Mouse (Mus musculus): ENCODE data around the gene Gm19426. TPM values are rescaled to one million over a fixed set of nuclear protein-coding genes. Genes with fewer than 3 reads are reported as not detected.
A peak's percentile ranks its signal among the peaks of the same experiment; 100 is the strongest.

The Gm19426 gene
- polyA plus RNA-seq, 2 experiments from 2014 or later, result not detected

- no peak for ATAC-seq
Measured at GRCm38 (mm10) chr2:84717357-84717756, 26.1 kb downstream of the Gm19426 start.

GRCm38 (mm10) chr2:84716423-84717355 lies 26.8 kb downstream of the Gm19426 start:
- ATAC-seq, result no peak

- ATAC-seq, result peak; percentile 87
Measured at GRCm38 (mm10) chr2:84715562-84716361, 27.7 kb downstream of the Gm19426 start.

GRCm38 (mm10) chr2:84714811-84715561 lies 28.5 kb downstream of the Gm19426 start, which contains the start of gene Zdhhc5:
Zdhhc5 (minus strand) TSS chr2:84715180.
- ATAC-seq, result peak; percentile 74

DNA sequence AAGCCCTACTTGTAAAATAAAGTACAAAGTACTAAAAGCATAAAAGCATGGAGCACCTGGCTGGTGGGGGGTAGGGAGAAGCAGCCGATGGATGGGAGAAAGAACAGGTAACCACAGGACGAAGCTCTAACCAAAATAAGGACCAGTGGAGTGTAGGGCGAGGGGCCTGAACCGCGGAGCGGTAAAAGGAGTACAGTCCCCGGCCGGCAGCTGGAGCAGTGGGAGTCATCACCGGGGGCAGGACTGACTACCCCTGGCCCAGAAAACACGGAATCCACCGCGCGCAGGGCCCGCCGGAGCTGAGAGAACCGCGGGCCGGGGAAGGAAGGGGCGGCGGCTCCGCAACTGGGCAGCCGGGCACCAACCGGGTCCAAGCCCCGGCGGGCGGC lies 29.0 kb downstream of the Gm19426 start:
- ATAC-seq, result peak; percentile 2

DNA sequence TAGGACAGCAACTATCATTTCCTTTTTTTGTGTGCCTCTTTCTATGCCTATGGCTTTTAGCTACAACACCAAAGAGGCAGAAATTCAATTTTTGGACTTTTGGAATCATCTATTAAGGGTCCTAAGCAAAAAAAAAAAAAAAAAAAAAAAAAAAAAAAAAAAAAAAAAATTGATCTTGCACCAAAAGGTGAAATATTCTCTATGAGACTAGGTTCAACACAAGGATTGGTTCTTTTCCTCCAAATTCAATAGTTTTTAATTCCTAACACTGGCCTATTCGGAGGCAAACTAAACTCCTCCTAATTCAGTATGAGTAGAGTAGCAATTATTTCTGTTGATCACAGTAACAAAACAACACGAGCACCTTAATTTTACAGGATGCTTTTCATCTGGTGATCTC lies 31.6 kb downstream of the Gm19426 start:
- ATAC-seq, result no peak

DNA sequence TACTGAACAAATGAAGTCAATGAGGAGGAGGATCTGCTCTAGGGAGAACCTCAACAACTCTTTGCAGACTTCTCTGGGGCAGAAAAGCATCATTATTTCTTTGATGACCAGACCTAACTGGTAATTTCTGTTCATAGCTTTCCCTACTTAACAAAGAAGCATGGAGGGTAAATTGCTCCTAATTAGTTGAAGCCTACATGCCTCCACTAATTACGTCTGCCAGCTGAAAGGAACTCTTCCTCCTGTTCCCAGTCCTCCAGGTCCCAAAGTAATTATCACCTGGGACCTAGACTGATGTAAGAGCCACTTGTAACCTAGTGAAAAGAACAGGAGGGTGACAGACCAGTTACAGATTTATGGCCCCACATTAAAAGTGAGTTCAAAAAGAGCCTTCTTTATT lies 35.9 kb downstream of the Gm19426 start:
- no peak for ATAC-seq

DNA sequence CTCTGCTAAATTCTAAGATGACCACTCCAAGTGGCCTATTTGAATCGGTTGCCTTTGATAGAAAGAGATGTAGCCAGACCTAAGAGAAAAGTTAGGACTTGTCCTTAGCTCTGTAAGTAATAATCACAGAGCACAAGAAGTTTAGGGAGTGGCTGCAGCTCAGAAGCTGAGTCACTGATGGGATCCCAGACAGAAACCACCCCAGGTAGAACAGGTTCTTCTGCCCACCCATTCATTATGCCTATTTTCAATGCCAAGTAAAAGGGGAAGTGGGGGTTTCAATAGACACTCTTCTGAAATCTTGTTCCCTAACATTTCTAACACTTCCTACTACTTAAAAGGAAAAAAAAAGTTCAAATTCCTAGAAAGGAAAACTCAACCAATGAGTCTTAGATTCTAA lies 38.2 kb downstream of the Gm19426 start:
- ATAC-seq, result no peak

DNA sequence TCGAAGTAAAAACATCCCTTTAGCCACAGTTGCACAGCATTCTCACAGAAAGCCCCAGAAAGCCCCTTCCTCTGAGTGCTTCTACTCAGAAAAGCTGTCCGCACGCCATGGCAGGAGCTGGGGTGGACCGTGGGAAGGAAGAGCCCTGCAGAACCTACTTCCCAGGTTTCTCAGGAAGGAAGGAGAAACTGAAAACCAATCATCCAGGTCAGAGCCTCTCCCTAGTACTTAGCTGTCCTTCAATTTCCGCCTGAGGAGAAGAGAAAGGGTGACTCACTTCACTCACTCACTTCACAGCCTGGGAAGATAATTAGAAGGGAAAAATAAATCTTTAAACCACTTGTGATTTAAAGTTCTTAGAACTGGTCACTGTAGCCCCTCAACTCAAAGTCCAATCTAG lies 39.1 kb downstream of the Gm19426 start:
- no peak for ATAC-seq

GRCm38 (mm10) chr2:84703497-84703896 lies 40.0 kb downstream of the Gm19426 start:
- ATAC-seq, result no peak

DNA sequence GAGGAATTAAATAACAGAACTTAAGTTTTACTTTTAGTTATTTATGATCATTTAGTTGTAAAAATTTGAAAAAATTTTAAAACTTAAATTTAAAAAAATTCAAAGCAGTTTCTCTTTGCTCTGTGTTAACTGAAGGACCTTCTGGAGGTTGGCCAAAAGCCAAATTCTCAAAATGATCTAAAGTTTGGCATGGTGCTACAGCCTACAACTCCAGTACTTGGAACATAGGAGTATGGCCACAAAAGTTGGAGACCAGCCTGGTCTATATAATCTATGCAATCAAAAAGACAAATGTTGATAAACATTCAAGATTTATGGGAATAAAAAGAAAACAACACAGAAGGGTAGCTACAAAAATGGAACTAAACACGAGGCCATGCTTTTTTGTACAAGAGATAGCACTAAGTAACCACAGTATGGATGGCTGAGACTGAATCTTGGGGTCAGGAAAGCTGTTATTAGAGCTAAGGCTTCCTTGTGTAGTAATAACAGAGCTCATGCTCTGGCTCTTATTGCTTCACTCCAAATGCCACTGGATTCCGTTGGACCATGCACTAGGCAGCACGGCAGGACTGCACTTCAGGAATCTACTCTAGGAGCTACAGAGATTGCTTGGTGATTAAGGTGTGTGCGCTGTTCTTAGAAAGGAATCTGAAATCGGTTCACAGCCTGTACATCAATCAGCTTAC lies 48.3 kb downstream of the Gm19426 start:
- no peak for ATAC-seq

Other genes starting within 250 kb of the Gm19426 start
- under 1 TPM; 0.29 to 0.67 TPM for gene Ctnnd1, start 92.9 kb downstream of the Gm19426 start, polyA plus RNA-seq (2017; shearing (Covaris generic))
- gene Btbd18, start 84.6 kb downstream of the Gm19426 start, polyA plus RNA-seq (2017; shearing (Covaris generic)), result under 1 TPM; 0.15 to 0.53 TPM
- gene Selenoh, start 72.9 kb downstream of the Gm19426 start, polyA plus RNA-seq (2017; shearing (Covaris generic)), result 100 to 1,000 TPM; 152 to 184 TPM
- not detected for gene Gm28635, start 65.6 kb downstream of the Gm19426 start, polyA plus RNA-seq (2017; shearing (Covaris generic))
- 10 to 100 TPM; 16.9 to 17.8 TPM for gene Med19, start 65.3 kb downstream of the Gm19426 start, polyA plus RNA-seq (2017; shearing (Covaris generic))
- 100 to 1,000 TPM; 108 to 124 TPM for gene Tmx2, start 64.5 kb downstream of the Gm19426 start, polyA plus RNA-seq (2017; shearing (Covaris generic))
- 10 to 100 TPM; 13.7 to 14.5 TPM for gene Zdhhc5, start 28.5 kb downstream of the Gm19426 start, polyA plus RNA-seq (2017; shearing (Covaris generic))
- 10 to 100 TPM; 47.4 to 47.7 TPM for gene Clp1, start 16.3 kb downstream of the Gm19426 start, polyA plus RNA-seq (2017; shearing (Covaris generic))
- gene Ypel4, start 9.6 kb downstream of the Gm19426 start, polyA plus RNA-seq (2017; shearing (Covaris generic)), result 1 to 10 TPM in 1 of 2 experiments, under 1 TPM in 1; 0.64 to 1.1 TPM
- gene Serping1, start 31.8 kb upstream of the Gm19426 start, polyA plus RNA-seq (2017; shearing (Covaris generic)), result not detected
- gene Ube2l6, start 55.2 kb upstream of the Gm19426 start, polyA plus RNA-seq (2017; shearing (Covaris generic)), result 10 to 100 TPM; 71.4 to 83.0 TPM
- gene Smtnl1, start 79.0 kb upstream of the Gm19426 start, polyA plus RNA-seq (2017; shearing (Covaris generic)), result not detected
- 10 to 100 TPM; 36.8 to 40.4 TPM for gene Timm10, start 83.3 kb upstream of the Gm19426 start, polyA plus RNA-seq (2017; shearing (Covaris generic))
- 1 to 10 TPM; 3.7 to 7.6 TPM for gene Slc43a1, start 95.2 kb upstream of the Gm19426 start, polyA plus RNA-seq (2017; shearing (Covaris generic))
- gene Rtn4rl2, start 143.1 kb upstream of the Gm19426 start, polyA plus RNA-seq (2017; shearing (Covaris generic)), result not detected
- gene Slc43a3, start 192.9 kb upstream of the Gm19426 start, polyA plus RNA-seq (2017; shearing (Covaris generic)), result 10 to 100 TPM; 15.5 to 15.6 TPM
- gene Prg2, start 236.8 kb upstream of the Gm19426 start, polyA plus RNA-seq (2017; shearing (Covaris generic)), result under 1 TPM in 1 of 2 experiments, not detected in 1; 0.65 TPM
- gene Prg3, start 244.6 kb upstream of the Gm19426 start, polyA plus RNA-seq (2017; shearing (Covaris generic)), result not detected